Mouse (Mus musculus): ENCODE data around the gene Kbtbd12.

The Kbtbd12 gene

GRCm38 (mm10) chr6:88626912-88627311 is 10.8 kb downstream of the Kbtbd12 start:
- no peak for DNase-seq (ENCODE audit: low spot score)

GRCm38 (mm10) chr6:88626462-88626861 is 11.3 kb downstream of the Kbtbd12 start:
- no peak for DNase-seq (ENCODE audit: low spot score)

GRCm38 (mm10) chr6:88621816-88622481 is 15.8 kb downstream of the Kbtbd12 start:
- DNase-seq (ENCODE audit: low spot score), result no peak

- no peak for DNase-seq (ENCODE audit: low spot score)
Measured at GRCm38 (mm10) chr6:88619542-88619941, 18.2 kb downstream of the Kbtbd12 start.

- no peak for DNase-seq (ENCODE audit: low spot score)
Measured at GRCm38 (mm10) chr6:88615352-88615751, 22.4 kb downstream of the Kbtbd12 start.

- no peak for DNase-seq (ENCODE audit: low spot score)
Measured at GRCm38 (mm10) chr6:88606417-88606816, 31.3 kb downstream of the Kbtbd12 start.

GRCm38 (mm10) chr6:88605715-88606114 is 32.0 kb downstream of the Kbtbd12 start:
- DNase-seq (ENCODE audit: low spot score), result no peak

- DNase-seq (ENCODE audit: low spot score), result no peak
Measured at GRCm38 (mm10) chr6:88605235-88605634, 32.5 kb downstream of the Kbtbd12 start.

- DNase-seq (ENCODE audit: low spot score), result no peak
Measured at GRCm38 (mm10) chr6:88596108-88596507, 41.6 kb downstream of the Kbtbd12 start.

- no peak for DNase-seq (ENCODE audit: low spot score)
Measured at GRCm38 (mm10) chr6:88592367-88592766, 45.4 kb downstream of the Kbtbd12 start.

- DNase-seq (ENCODE audit: low spot score), result no peak
Measured at GRCm38 (mm10) chr6:88590231-88590630, 47.5 kb downstream of the Kbtbd12 start.

- DNase-seq (ENCODE audit: low spot score), result no peak
Measured at GRCm38 (mm10) chr6:88589517-88589916, 48.2 kb downstream of the Kbtbd12 start.

- no peak for DNase-seq (ENCODE audit: low spot score)
Measured at GRCm38 (mm10) chr6:88588581-88589256, 49.0 kb downstream of the Kbtbd12 start.

- no peak for DNase-seq (ENCODE audit: low spot score)
Measured at GRCm38 (mm10) chr6:88587091-88587490, 50.7 kb downstream of the Kbtbd12 start.

- no peak for DNase-seq (ENCODE audit: low spot score)
Measured at GRCm38 (mm10) chr6:88583950-88584349, 53.8 kb downstream of the Kbtbd12 start.

GRCm38 (mm10) chr6:88576495-88576894 is 61.3 kb downstream of the Kbtbd12 start:
- DNase-seq (ENCODE audit: low spot score), result no peak

GRCm38 (mm10) chr6:88566676-88567075 is 71.1 kb downstream of the Kbtbd12 start:
- no peak for DNase-seq (ENCODE audit: low spot score)

- DNase-seq (ENCODE audit: low spot score), result no peak
Measured at GRCm38 (mm10) chr6:88565033-88565432, 72.7 kb downstream of the Kbtbd12 start.

- DNase-seq (ENCODE audit: low spot score), result no peak
Measured at GRCm38 (mm10) chr6:88560156-88560555, 77.6 kb downstream of the Kbtbd12 start.

GRCm38 (mm10) chr6:88559688-88560087 is 78.1 kb downstream of the Kbtbd12 start:
- DNase-seq (ENCODE audit: low spot score), result no peak

- DNase-seq (ENCODE audit: low spot score), result no peak
Measured at GRCm38 (mm10) chr6:88558076-88558475, 79.7 kb downstream of the Kbtbd12 start.

GRCm38 (mm10) chr6:88557548-88557947 is 80.2 kb downstream of the Kbtbd12 start:
- DNase-seq (ENCODE audit: low spot score), result no peak

GRCm38 (mm10) chr6:88549916-88550315 is 87.8 kb downstream of the Kbtbd12 start:
- no peak for DNase-seq (ENCODE audit: low spot score)
